Mouse (Mus musculus) CD4-positive, CD25-positive, alpha-beta regulatory T cell (primary cell): ENCODE results near the gene Soga1. TPM values are rescaled to one million over a fixed set of nuclear protein-coding genes. Genes with fewer than 3 reads are reported as not detected.

Source experiments
- polyA plus RNA-seq: library from polyadenylated mRNA; unstranded; fragments of 100-300 nt; shearing (Covaris generic); gene quantifications from one replicate; pipeline ENCODE4 v1.2.1, GENCODE M21; 2017

Gene Soga1
- 0.02 TPM for polyA plus RNA-seq

GRCm38 (mm10) chr2:157078793-157079700 lies at the start of gene Soga1:
Soga1 (minus strand) TSS chr2:157079254.

DNA sequence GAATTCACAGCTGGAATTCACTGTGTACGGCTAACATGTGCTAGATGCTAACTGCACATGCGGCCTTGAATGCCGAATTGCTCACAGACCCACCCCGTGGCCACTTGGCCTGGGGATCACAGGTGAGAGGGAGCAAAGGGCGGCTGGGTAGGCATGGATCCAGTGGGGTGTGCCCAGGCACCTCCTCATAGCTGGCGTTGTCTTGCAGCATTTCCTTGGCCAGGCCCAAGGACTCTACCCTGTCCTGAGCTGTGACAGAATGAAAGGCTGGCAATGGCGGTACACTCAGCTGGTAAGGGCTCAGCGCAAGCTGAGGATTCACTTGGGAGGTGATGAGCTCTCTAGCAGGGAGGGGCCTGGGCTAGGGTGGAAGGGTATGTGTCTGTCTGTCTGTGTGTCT lies 7.7 kb upstream of the Soga1 start, which contains the start of gene Tldc2:
Tldc2 (plus strand) TSS at position 260 of the 400 bp plus-strand sequence.

DNA sequence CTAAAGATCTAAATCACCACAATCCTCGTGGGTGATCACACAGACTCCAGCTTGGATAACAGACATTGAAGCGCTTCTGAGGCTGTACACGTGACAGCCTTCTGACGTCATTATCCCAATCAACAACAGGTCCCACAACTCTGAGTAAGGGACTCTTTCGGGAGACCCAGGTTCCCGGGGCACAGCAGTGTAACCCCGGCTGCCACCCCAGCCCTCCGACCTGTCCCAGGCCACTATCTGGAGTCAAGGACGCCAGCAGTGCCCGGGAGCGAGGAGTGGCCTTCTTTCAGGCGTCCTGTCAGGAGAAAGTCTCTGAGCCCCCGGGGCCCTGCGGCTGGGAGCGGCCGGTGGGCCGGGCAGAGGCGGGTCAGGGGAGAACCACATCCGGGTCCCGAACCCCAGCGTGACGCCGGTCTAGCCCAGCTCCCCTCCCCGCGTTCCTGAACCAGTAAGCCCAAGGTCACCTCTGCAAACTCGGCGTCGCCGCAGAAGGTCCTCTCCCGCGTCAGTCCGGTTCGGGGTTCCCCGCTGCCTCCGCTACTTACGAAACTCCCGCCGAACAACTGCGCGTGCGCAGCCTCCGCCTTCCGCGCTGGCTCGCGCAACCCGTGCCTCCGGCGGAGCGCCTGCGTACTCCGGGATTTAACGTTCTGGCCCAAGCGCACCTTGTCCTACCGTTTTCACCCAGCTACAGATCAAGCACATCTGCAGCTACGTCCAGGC lies 72.4 kb downstream of the Soga1 start, which contains the start of gene Dsn1:
Dsn1 (minus strand) TSS at position 644 of the 723 bp plus-strand sequence.

DNA sequence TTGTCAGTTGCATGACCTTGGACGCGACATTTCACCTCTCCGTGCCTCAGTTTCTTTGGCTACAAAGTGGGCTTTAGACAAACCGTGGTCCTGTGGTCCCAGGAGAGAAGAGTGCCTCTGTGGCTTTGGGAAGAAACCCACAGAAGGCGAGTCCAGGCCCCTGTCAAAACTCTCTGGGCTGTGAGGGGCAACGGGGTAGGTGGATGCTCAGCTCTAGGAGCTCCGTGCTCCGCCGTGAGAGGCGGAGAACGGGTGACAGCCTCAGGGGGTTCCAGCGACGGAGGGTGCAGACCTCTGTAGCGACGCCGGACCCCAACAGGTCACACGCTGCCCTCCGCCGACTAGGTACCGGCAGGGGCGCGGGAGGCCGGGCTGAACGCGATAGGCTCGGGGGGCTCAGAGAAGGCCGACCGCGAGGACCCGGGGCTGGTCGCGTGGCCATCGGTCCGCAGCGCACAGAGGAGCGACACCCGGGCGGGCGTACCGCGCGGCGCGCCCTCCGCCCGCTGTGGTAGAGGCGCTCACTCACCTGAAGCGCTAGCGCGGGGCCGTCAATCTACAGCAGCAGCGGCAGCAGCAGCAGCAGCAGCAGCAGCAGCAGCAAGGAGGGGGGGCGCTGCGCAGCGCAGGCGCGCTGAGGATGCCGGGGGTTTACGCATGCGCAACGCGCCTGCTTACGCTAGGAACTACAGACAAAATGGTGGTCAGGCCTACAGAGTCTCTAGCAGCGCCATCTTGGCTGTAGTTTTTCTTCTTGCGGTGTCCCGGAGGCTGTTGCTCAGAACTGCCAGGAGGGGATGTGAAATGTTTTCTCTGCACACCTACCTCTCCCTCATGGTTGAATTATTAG lies 87.4 kb downstream of the Soga1 start, which contains the start of gene Ndrg3:
Ndrg3 (minus strand) TSS at position 587 of the 850 bp plus-strand sequence.

Other genes with a start within 250 kb of the Soga1 start
- 14.9 TPM for gene Tgif2, start 239.2 kb downstream of the Soga1 start, polyA plus RNA-seq
- 5.1 TPM for gene 4930518I15Rik, start 221.3 kb downstream of the Soga1 start, polyA plus RNA-seq
- gene Rab5if, start 216.1 kb downstream of the Soga1 start, polyA plus RNA-seq: 126 TPM
- gene Sla2, start 192.1 kb downstream of the Soga1 start, polyA plus RNA-seq: 63.0 TPM
- gene Ndrg3, start 87.2 kb downstream of the Soga1 start, polyA plus RNA-seq: 189 TPM
- 14.5 TPM for gene Dsn1, start 72.1 kb downstream of the Soga1 start, polyA plus RNA-seq
- not detected for gene Tldc2, start 7.8 kb upstream of the Soga1 start, polyA plus RNA-seq
- 710 TPM for gene Samhd1, start 56.0 kb upstream of the Soga1 start, polyA plus RNA-seq
- gene Rbl1, start 125.3 kb upstream of the Soga1 start, polyA plus RNA-seq: 36.8 TPM
- 200 TPM for gene Rpn2, start 199.8 kb upstream of the Soga1 start, polyA plus RNA-seq
- gene Mroh8, start 200.3 kb upstream of the Soga1 start, polyA plus RNA-seq: 0.16 TPM